Mouse (Mus musculus): ENCODE data around the gene Arsb.

DNA sequence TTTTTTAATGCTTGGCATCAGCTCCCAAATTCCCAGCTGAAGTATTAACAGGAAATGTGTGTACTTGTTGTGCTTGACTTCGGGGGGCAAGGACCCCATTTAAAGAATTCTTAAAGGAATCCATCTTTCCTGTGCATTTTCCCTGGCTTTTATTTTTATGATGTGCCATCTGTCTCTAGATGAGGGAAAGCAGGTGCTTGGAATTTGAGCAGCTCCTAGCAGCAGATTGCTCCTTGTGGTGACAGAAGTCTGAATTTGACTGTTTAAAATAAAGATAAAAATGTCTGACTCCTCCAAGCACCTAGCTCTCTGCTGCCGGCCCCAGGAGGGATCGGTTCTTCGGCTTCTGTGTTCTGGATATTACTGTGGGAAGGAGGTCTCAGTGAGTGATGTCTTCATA is 49.5 kb upstream of the Arsb start:
- TF ChIP-seq POLR2A (IDR thresholded peaks at IDR 0.05; ENCODE audit: low read depth, low read length): no peak
- no peak for TF ChIP-seq CTCF (IDR thresholded peaks at IDR 0.05; ENCODE audit: borderline replicate concordance, insufficient read depth, low read length)
